Mouse (Mus musculus) frontal cortex, adult (tissue): ENCODE data around the gene Scamp1.

ENCODE experiments used
- ATAC-seq: cut with Nextera tagmentation; 2 replicates; pipeline ENCODE4 v1.9.2; 2017; ENCODE audit warnings: mild to moderate bottlenecking, moderate library complexity, mixed read lengths; ENCODE audit not compliant: low TSS enrichment

The Scamp1 gene

GRCm38 (mm10) chr13:94178401-94179040 lies 107.1 kb downstream of the Scamp1 start:
- ATAC-seq, result peak; percentile 86

- ATAC-seq, result no peak
Measured at GRCm38 (mm10) chr13:94177148-94177547, 108.5 kb downstream of the Scamp1 start.

- no peak for ATAC-seq
Measured at GRCm38 (mm10) chr13:94175379-94176050, 110.1 kb downstream of the Scamp1 start.

- no peak for ATAC-seq
Measured at GRCm38 (mm10) chr13:94174577-94175279, 110.9 kb downstream of the Scamp1 start.

GRCm38 (mm10) chr13:94173633-94174576 lies 111.8 kb downstream of the Scamp1 start:
- 0 out of 2 replicates have a peak, but pooled peaks have one; percentile 13 for ATAC-seq

- ATAC-seq, result peak; percentile 64
Measured at GRCm38 (mm10) chr13:94172533-94173310, 112.9 kb downstream of the Scamp1 start.

GRCm38 (mm10) chr13:94171612-94172011 lies 114.0 kb downstream of the Scamp1 start:
- no peak for ATAC-seq

- ATAC-seq, result peak; percentile 7; the same call in 1 of the 2 replicates
Measured at GRCm38 (mm10) chr13:94169325-94169916, 116.2 kb downstream of the Scamp1 start.

GRCm38 (mm10) chr13:94168319-94168718 lies 117.3 kb downstream of the Scamp1 start:
- no peak for ATAC-seq

GRCm38 (mm10) chr13:94164501-94164900 lies 121.2 kb downstream of the Scamp1 start:
- no peak for ATAC-seq

- ATAC-seq, result no peak
Measured at GRCm38 (mm10) chr13:94159478-94160220, 126.0 kb downstream of the Scamp1 start.

- no peak for ATAC-seq
Measured at GRCm38 (mm10) chr13:94158864-94159477, 126.7 kb downstream of the Scamp1 start.

GRCm38 (mm10) chr13:94155657-94156429 lies 129.8 kb downstream of the Scamp1 start:
- ATAC-seq, result no peak

GRCm38 (mm10) chr13:94154512-94155296 lies 131.0 kb downstream of the Scamp1 start:
- no peak for ATAC-seq

GRCm38 (mm10) chr13:94153658-94154057 lies 132.0 kb downstream of the Scamp1 start:
- no peak for ATAC-seq

- ATAC-seq, result no peak
Measured at GRCm38 (mm10) chr13:94152836-94153235, 132.8 kb downstream of the Scamp1 start.
